Mouse (Mus musculus) G1E (cell line): ENCODE data around the gene Npr1.

Experiments used
- CTCF ChIP-seq: IDR thresholded peaks from 2 replicates; pipeline ENCODE4 v1.5.1; 2012; ENCODE audit warnings: low read depth, low read length, inconsistent platforms, mixed read lengths
- GATA2 ChIP-seq: IDR thresholded peaks from 2 replicates; pipeline ENCODE4 v1.6.1; 2012; ENCODE audit warnings: low read depth, low read length, inconsistent platforms, borderline replicate concordance
- TAL1 ChIP-seq: conservative IDR thresholded peaks from 2 replicates; pipeline ENCODE4 v1.6.1; 2012; ENCODE audit warnings: low read depth, low read length, inconsistent platforms, mixed read lengths

GRCm38 (mm10) chr3:90514691-90515090 lies 49.0 kb upstream of the Npr1 start:
- TF ChIP-seq CTCF (no peak), GATA2 (no peak), TAL1 (no peak)
